Mouse (Mus musculus): ENCODE measurements at regions not wholly inside any gene's neighbourhood (a gene's known extent, or its start where the extent isn't known, plus 50 kb on each side); places are given as distances from the start of the nearest gene placed in this dataset.

DNA sequence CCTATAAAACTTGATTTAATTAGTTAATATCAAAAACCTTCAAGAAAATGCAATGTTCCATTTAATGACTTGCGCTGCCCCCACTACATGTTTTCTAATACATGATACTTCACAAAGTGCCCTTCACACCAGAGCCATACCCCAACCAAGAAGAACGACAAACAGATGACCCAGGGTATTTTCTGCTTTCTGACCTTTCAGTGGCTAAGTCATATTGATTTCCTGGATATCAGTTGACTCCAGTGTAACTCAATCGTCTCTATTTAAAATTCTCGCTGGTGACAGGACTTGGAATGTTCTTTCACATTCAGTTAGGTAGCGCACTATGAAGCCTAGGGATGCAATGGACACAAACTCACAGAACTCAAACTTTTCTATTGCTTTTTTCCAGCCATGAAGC, 109.4 kb upstream of the Adamts5 start:
- no peak for TF ChIP-seq CTCF (IDR thresholded peaks at IDR 0.05; ENCODE audit: control insufficient read depth, insufficient read depth, insufficient replicate concordance, low read depth, low read length)
- TF ChIP-seq POLR2A (IDR thresholded peaks at IDR 0.05; ENCODE audit: control insufficient read depth, low read depth, low read length): no peak
